In the genomic region with DNA sequence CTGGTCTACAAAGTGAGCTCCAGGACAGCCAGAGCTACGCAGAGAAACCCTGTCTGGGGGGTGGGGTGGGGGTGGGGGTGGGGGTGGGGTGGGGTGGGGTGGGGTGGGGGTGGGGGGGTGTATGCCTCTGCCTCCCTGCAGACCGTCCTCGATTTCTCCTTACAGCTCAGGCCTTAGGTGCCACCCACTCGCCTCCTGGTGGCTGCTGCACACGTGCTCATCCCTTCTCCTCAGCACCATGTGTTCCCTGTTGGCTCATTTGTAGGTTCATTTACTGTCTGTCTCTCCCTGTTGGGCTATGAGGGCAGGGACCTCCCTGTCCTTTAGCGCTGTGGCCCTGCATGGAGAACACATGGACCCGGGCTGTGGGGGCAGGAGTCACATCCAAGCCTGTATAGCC, we compare ENCODE assay signal across 11 mouse cellular contexts. TPM values are rescaled to one million over a fixed set of nuclear protein-coding genes. Genes with fewer than 3 reads are reported as not detected.
DNase-seq lines count a peak whose midpoint lies in the region; ATAC-seq and TF ChIP-seq lines count a peak whose summit lies in the region.
"Had no signal": no experiment of that assay in that cellular context is flagged by ENCODE, and none has a peak within 500 bp of the region (broad histone marks: within the 10 kb centered on the region; RNA-seq: fewer than 3 reads in every experiment).

No protein-coding gene starts in this region.

- H3K27me3 ChIP-seq in lung, embryonic 16.5 days (ENCODE audit: control insufficient read depth, insufficient read depth, low read depth, low read length) = no peaks in the 10 kb centered on the region
- no peaks in the 10 kb centered on the region for H3K27me3 ChIP-seq in intestine, embryonic 15.5 days (replicated peaks)
- no peaks in the 10 kb centered on the region for H3K27me3 ChIP-seq in stomach, postnatal 0 days (ENCODE audit: control insufficient read depth, insufficient read depth, low read length)

- peak overlapping the region; percentile 75 for H3K27ac ChIP-seq in lung, embryonic 16.5 days (ENCODE audit: low read length)
- H3K27ac ChIP-seq in intestine, embryonic 15.5 days = peak overlapping the region; percentile 33; the same call in 1 of the 2 replicates
- H3K27ac ChIP-seq in stomach, postnatal 0 days (replicated peaks) = peak overlapping the region; percentile 50; the same call in 1 of the 2 replicates
- H3K27ac ChIP-seq: hindbrain, embryonic 13.5 days; layer of hippocampus, adult 2 months had no signal

- DNase-seq in lung, postnatal 10 days = no peak
- DNase-seq in ZHBTc4 (ENCODE audit: low read depth, low spot score) = peak; percentile 63
- no peak for DNase-seq in stomach, postnatal 0 days (ENCODE audit: low spot score)
- no peak for DNase-seq in frontal cortex, postnatal 36 days (ENCODE audit: low spot score in 2 of 2)
- DNase-seq in layer of hippocampus, adult 9-11 months = no peak
- DNase-seq: cerebellum, postnatal 14 days; kidney, adult 9 months had no signal

- H3K9ac ChIP-seq in lung, embryonic 16.5 days (ENCODE audit: low read length) = no peak overlapping the region
- no peak overlapping the region for H3K9ac ChIP-seq in intestine, embryonic 15.5 days
- no peak overlapping the region for H3K9ac ChIP-seq in stomach, postnatal 0 days (ENCODE audit: low read length)
- H3K9ac ChIP-seq: hindbrain, embryonic 13.5 days had no signal

- no peak for ATAC-seq in lung, embryonic 16.5 days (ENCODE audit: low read depth)
- ATAC-seq in intestine, embryonic 15.5 days = no peak
- no peak for ATAC-seq in stomach, postnatal 0 days (ENCODE audit: low FRiP score, low TSS enrichment)

- H3K4me2 ChIP-seq in lung, embryonic 16.5 days (ENCODE audit: low read depth, low read length) = no peak overlapping the region
- H3K4me2 ChIP-seq in intestine, embryonic 15.5 days (replicated peaks) = no peak overlapping the region
- H3K4me2 ChIP-seq in stomach, postnatal 0 days (replicated peaks; ENCODE audit: low read depth) = no peak overlapping the region
- H3K4me2 ChIP-seq: hindbrain, embryonic 13.5 days had no signal

- peak; percentile 62 for TF ChIP-seq CTCF in stomach, postnatal 0 days (IDR thresholded peaks at IDR 0.05; ENCODE audit: low read depth)

- no peaks in the 10 kb centered on the region for H3K36me3 ChIP-seq in lung, embryonic 16.5 days (ENCODE audit: control insufficient read depth, insufficient read depth, low read length)
- H3K36me3 ChIP-seq in intestine, embryonic 15.5 days = no peaks in the 10 kb centered on the region
- H3K36me3 ChIP-seq in stomach, postnatal 0 days (ENCODE audit: control insufficient read depth, insufficient read depth, low read length) = no peaks in the 10 kb centered on the region
- H3K36me3 ChIP-seq: hindbrain, embryonic 13.5 days had no signal

- H3K4me1 ChIP-seq in lung, embryonic 16.5 days (replicated peaks; ENCODE audit: control insufficient read depth, insufficient read depth, low read length) = peaks cover 29% of the 10 kb centered on the region
- peaks cover 29% of the 10 kb centered on the region for H3K4me1 ChIP-seq in intestine, embryonic 15.5 days (replicated peaks)
- H3K4me1 ChIP-seq in stomach, postnatal 0 days (replicated peaks; ENCODE audit: control insufficient read depth, insufficient read depth) = no peaks in the 10 kb centered on the region

- TF ChIP-seq EP300 in stomach, postnatal 0 days (optimal IDR thresholded peaks at IDR 0.05) = no peak

- H3K4me3 ChIP-seq in lung, embryonic 16.5 days (ENCODE audit: low read length) = no peak overlapping the region
- H3K4me3 ChIP-seq in intestine, embryonic 15.5 days (replicated peaks) = no peak overlapping the region
- H3K4me3 ChIP-seq in stomach, postnatal 0 days (ENCODE audit: low read depth, low read length) = no peak overlapping the region
- H3K4me3 ChIP-seq: hindbrain, embryonic 13.5 days; layer of hippocampus, adult 2 months had no signal

- 83% methylated on average over 4 of the region's 7 CpGs for WGBS in lung, embryonic 16.5 days
- 75% methylated on average over 6 of the region's 7 CpGs for WGBS in intestine, embryonic 15.5 days
- whole genome bisulfite sequencing in stomach, postnatal 0 days = 67% methylated on average over 7 of the region's 7 CpGs

- H3K9me3 ChIP-seq in lung, embryonic 16.5 days (ENCODE audit: control insufficient read depth, low read length) = no peaks in the 10 kb centered on the region; the same call in 1 of the 2 replicates
- H3K9me3 ChIP-seq in intestine, embryonic 15.5 days = no peaks in the 10 kb centered on the region
- H3K9me3 ChIP-seq in stomach, postnatal 0 days (ENCODE audit: control insufficient read depth, low read length) = no peaks in the 10 kb centered on the region

RNA-seq across cellular contexts. Expression of a gene that starts 29.8 kb away (rescaled TPM):
- 11.6 and 11.8 TPM in 2 replicates for polyA plus RNA-seq in lung, embryonic 16.5 days (2015; fragmentation: Nextera tagmentation; extraction: Ambion mirVana)
- 6.7 and 7.2 TPM in 2 replicates for polyA plus RNA-seq in intestine, embryonic 15.5 days (2015; fragmentation: Nextera tagmentation; extraction: Ambion mirVana)
- 3.9 and 4.9 TPM in 2 replicates for polyA plus RNA-seq in stomach, postnatal 0 days (2015; fragmentation: Nextera tagmentation; extraction: Ambion mirVana)

RNA-seq across cellular contexts. Expression of a gene that starts 31.9 kb away (rescaled TPM):
- polyA plus RNA-seq in lung, embryonic 16.5 days (2015; fragmentation: Nextera tagmentation; extraction: Ambion mirVana) = 17.7 and 18.0 TPM in 2 replicates
- 16.3 and 17.8 TPM in 2 replicates for polyA plus RNA-seq in intestine, embryonic 15.5 days (2015; fragmentation: Nextera tagmentation; extraction: Ambion mirVana)
- polyA plus RNA-seq in stomach, postnatal 0 days (2015; fragmentation: Nextera tagmentation; extraction: Ambion mirVana) = 6.6 and 9.2 TPM in 2 replicates

RNA-seq across cellular contexts. Expression of a gene that starts 57.5 kb away (rescaled TPM):
- 5.2 and 7.0 TPM in 2 replicates for polyA plus RNA-seq in lung, embryonic 16.5 days (2015; fragmentation: Nextera tagmentation; extraction: Ambion mirVana)
- polyA plus RNA-seq in intestine, embryonic 15.5 days (2015; fragmentation: Nextera tagmentation; extraction: Ambion mirVana) = 3.9 and 5.1 TPM in 2 replicates
- polyA plus RNA-seq in stomach, postnatal 0 days (2015; fragmentation: Nextera tagmentation; extraction: Ambion mirVana) = 1.8 and 2.3 TPM in 2 replicates
